Mouse (Mus musculus) heart, postnatal 0 days (tissue): ENCODE results near the gene Serpina3b.

Experiments
- CTCF ChIP-seq: IDR thresholded peaks from 2 replicates; pipeline ENCODE4 v1.5.1; 2016; ENCODE audit warnings: antibody characterized with exemption, control low read depth, low read depth
- EP300 ChIP-seq: IDR thresholded peaks from 2 replicates; pipeline ENCODE4 v1.6.1; 2016; ENCODE audit warnings: antibody characterized with exemption, low read depth

- TF ChIP-seq EP300 (no peak), CTCF (no peak)
Measured at GRCm38 (mm10) chr12:104091303-104091702, 36.5 kb upstream of the Serpina3b start.
